Mouse (Mus musculus) heart, embryonic 11.5 days (tissue): ENCODE measurements around the gene Senp2. TPM values are rescaled to one million over a fixed set of nuclear protein-coding genes. Genes with fewer than 3 reads are reported as not detected.

ENCODE experiments used
- ATAC-seq: fragments of 200-750 bp; cut with Nextera tagmentation; replicated peaks from 2 replicates; pipeline ENCODE4 v1.8.0; 2017; ENCODE audit warnings: moderate library complexity; ENCODE audit not compliant: insufficient number of reproducible peaks, low FRiP score, low TSS enrichment
- H3K27ac ChIP-seq: fragments of 300-500 bp; sonication (generic); 2 replicates; pipeline ENCODE4 v1.5.1; 2014; ENCODE audit warnings: mild to moderate bottlenecking, low read depth, low read length
- H3K27me3 ChIP-seq: fragments of 300-500 bp; sonication (generic); 2 replicates; pipeline ENCODE4 v1.6.1; 2014; ENCODE audit warnings: mild to moderate bottlenecking, low read length, mixed read lengths; ENCODE audit not compliant: control insufficient read depth, insufficient read depth
- H3K36me3 ChIP-seq: fragments of 300-500 bp; sonication (generic); 2 replicates; pipeline ENCODE4 v1.6.1; 2014; ENCODE audit warnings: mild to moderate bottlenecking, low read length, moderate library complexity, mixed read lengths; ENCODE audit not compliant: control insufficient read depth, insufficient read depth
- H3K4me1 ChIP-seq: fragments of 300-500 bp; sonication (generic); 2 replicates; pipeline ENCODE4 v1.6.1; 2014; ENCODE audit warnings: low read length; ENCODE audit not compliant: control insufficient read depth, insufficient read depth
- H3K4me2 ChIP-seq: fragments of 300-500 bp; sonication (generic); 2 replicates; pipeline ENCODE4 v1.6.1; 2014; ENCODE audit warnings: mild to moderate bottlenecking, moderate library complexity
- H3K4me3 ChIP-seq: fragments of 300-500 bp; sonication (generic); 2 replicates; pipeline ENCODE4 v1.5.1; 2014; ENCODE audit warnings: low read depth, low read length
- H3K9ac ChIP-seq: fragments of 300-500 bp; sonication (generic); 2 replicates; pipeline ENCODE4 v1.6.1; 2014; ENCODE audit warnings: mild to moderate bottlenecking, low read depth, low read length, moderate library complexity
- H3K9me3 ChIP-seq: fragments of 300-500 bp; sonication (generic); replicated peaks from 2 replicates; pipeline ENCODE4 v1.6.1; 2016; ENCODE audit warnings: low read length; ENCODE audit not compliant: control insufficient read depth
- WGBS: fragments of 180-500 bp; shearing (Covaris S2); extraction: QIAGEN DNeasy Blood & Tissue Kit; methylation state at CpG from one replicate; pipeline ENCODE4 v1.1.7; 2014; ENCODE audit not compliant: insufficient replicate concordance; 5-methylcytosine and 5-hydroxymethylcytosine counted together
- polyA plus RNA-seq: library from polyadenylated mRNA; unstranded; fragments of >200 nt; fragmentation: Nextera tagmentation; extraction: Ambion mirVana; gene quantifications from 2 replicates; pipeline ENCODE4 v1.2.1, GENCODE M21; 2014

The Senp2 gene
- polyA plus RNA-seq, 1 experiment from 2014 or later: 39.7 TPM

DNA sequence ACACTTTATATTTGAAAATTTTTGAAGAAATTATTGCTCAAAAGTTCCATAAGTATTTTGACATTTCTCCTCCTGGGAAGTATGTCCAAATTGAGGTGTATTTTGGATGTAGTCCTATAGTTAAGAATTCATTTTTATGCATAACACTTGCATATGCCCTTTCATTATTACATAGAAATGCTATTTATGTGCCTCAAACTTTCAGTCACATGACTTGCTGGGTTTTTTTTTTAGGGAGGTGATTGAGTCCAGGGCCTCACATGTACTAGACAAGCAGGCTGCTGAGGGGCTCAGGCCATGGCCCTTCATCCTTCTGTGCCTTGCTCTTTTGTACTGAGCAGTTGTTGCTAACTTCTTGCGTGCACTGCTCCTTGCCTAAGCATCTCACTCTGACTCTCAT lies 30.7 kb downstream of the Senp2 start:
- WGBS: 90% methylated on average over 1 of the region's 1 CpGs
- no peak overlapping the region for H3K4me3 ChIP-seq
- H3K27ac ChIP-seq: no peak overlapping the region
- H3K36me3 ChIP-seq: peaks cover 14% of the 10 kb centered on the region
- no peak overlapping the region for H3K4me2 ChIP-seq
- H3K4me1 ChIP-seq: no peaks in the 10 kb centered on the region
- no peaks in the 10 kb centered on the region for H3K27me3 ChIP-seq
- H3K9ac ChIP-seq: no peak overlapping the region
- no peak for ATAC-seq
- no peaks in the 10 kb centered on the region for H3K9me3 ChIP-seq

DNA sequence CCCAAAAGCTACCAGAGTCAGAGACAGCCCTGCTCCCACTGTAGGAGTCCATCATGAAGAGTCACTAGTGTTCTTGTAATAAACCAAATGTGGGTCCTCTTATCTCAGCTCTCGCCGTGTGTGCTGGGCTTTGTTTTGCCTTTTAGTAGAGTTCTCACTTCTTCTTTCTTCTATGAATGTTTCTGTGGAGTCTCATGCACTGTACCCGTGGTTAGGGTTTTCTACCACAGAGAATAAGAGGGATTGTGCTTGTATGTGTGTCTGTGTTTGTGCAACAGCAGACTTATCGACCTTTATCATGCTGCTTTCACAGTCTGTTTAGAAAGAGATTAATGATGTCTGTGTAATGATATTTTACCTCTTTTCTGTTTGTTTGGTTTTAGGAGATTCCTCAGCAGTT lies 34.5 kb downstream of the Senp2 start:
- WGBS: 89% methylated on average over 4 of the region's 4 CpGs
- no peaks in the 10 kb centered on the region for H3K4me1 ChIP-seq
- no peak for ATAC-seq
- no peaks in the 10 kb centered on the region for H3K9me3 ChIP-seq
- H3K27ac ChIP-seq: no peak overlapping the region
- no peak overlapping the region for H3K4me2 ChIP-seq
- no peaks in the 10 kb centered on the region for H3K27me3 ChIP-seq
- H3K9ac ChIP-seq: no peak overlapping the region
- peaks cover 12% of the 10 kb centered on the region for H3K36me3 ChIP-seq
- no peak overlapping the region for H3K4me3 ChIP-seq

DNA sequence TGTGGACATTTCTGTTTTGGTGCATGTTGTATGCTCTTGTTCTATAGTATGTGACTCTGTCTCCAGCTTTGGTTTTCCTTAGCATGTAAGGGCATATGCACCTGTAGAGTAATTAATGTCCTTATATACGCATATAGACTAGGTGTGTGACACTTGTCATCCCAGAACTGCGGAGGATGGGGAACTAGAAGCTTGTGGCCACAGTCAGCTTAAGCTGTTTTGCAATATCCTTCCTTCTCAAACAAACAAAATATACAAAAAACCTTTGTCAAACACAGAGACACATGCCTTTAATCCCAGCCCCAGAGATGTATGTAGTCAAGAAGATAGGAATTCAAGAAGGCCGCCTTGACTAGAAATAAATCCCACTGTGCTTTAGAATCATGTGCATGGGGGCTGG lies 36.6 kb downstream of the Senp2 start:
- Histone ChIP-seq H3K27me3 (no peaks in the 10 kb centered on the region), H3K4me1 (no peaks in the 10 kb centered on the region), H3K36me3 (peaks cover 12% of the 10 kb centered on the region), H3K27ac (no peak overlapping the region), H3K4me2 (no peak overlapping the region), H3K9me3 (no peaks in the 10 kb centered on the region), H3K9ac (no peak overlapping the region), H3K4me3 (no peak overlapping the region)
- ATAC-seq: no peak
- 96% methylated on average over 3 of the region's 3 CpGs for WGBS

DNA sequence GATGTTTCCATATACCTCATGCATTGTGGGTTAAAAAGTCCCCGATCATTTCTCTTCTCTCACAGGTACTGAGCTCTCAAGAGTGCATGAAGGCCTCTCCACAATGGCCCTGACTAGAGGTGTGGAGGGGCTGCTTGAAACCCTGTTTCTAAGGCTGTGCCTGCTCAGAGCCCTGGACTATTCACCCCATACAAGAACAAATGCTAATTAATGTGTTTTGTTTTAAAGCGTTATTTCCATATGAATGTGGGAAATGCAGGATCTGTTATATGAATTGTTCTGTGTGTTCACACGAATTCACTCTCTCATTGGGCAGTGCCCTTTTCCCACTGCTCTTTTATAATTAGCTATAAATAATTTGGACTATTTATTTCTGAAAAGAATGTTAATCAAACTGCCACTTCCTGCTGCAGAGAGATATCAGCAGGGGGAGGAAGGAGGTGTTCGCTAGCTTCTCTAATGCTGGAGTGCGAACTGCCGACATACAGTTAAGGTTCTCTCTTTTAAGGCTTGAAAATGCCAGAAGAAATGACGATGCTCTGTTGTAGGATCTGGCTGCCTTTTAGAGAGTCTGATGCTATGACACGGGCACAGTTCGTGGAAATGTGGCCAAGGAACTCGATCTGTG lies 37.6 kb downstream of the Senp2 start:
- Histone ChIP-seq H3K4me1 (no peaks in the 10 kb centered on the region), H3K27ac (no peak overlapping the region), H3K9ac (no peak overlapping the region), H3K4me2 (no peak overlapping the region), H3K27me3 (no peaks in the 10 kb centered on the region), H3K36me3 (peaks cover 12% of the 10 kb centered on the region), H3K4me3 (no peak overlapping the region), H3K9me3 (no peaks in the 10 kb centered on the region)
- ATAC-seq: no peak
- 90% methylated on average over 10 of the region's 10 CpGs for WGBS

DNA sequence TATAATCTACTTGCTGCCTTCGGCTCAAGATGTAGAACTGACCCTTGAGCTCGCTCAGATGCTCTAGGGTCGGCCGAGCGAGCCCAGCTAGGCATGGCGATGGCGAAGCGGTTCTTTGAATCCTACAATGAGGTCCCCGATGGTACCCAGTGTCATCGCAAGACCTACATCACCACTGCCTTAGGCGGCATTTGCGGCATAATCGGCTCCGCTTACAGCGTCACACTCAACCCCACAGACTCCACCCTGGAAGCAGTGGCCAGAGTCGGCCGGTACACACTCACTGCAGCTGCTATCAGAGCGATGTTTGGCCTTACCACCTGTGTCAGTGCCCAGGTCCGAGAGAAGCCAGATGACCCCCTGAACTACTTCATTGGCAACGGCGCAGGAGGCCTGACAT lies 44.1 kb downstream of the Senp2 start:
- Histone ChIP-seq H3K27me3 (no peaks in the 10 kb centered on the region), H3K4me1 (no peaks in the 10 kb centered on the region), H3K36me3 (no peaks in the 10 kb centered on the region; the same call in 1 of the 2 replicates), H3K4me3 (no peak overlapping the region), H3K4me2 (no peak overlapping the region), H3K9ac (no peak overlapping the region), H3K9me3 (no peaks in the 10 kb centered on the region), H3K27ac (no peak overlapping the region)
- no peak for ATAC-seq
- WGBS: 94% methylated on average over 21 of the region's 21 CpGs

DNA sequence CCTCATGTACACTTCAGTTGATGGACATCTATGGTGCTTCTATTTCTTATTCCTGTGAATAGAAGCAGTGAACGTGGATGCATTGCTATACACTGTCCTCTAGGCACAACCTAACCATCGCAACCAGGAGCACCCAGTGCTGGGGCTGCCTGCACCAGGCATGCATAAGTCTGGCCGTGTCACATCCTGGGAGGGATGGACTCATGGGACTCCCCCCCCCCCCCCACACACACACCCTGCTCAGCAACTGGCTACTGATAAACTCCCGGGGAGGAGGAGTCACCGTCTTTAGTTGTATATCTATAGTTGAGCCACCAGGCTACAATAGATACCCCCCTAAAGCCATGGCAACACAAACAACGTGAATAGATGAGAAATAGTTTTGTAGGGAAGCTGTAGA lies 48.2 kb downstream of the Senp2 start:
- Histone ChIP-seq H3K9ac (no peak overlapping the region), H3K27me3 (no peaks in the 10 kb centered on the region), H3K4me3 (no peak overlapping the region), H3K36me3 (peaks cover 26% of the 10 kb centered on the region), H3K27ac (no peak overlapping the region), H3K4me2 (no peak overlapping the region), H3K9me3 (no peaks in the 10 kb centered on the region), H3K4me1 (no peaks in the 10 kb centered on the region)
- 65% methylated on average over 6 of the region's 6 CpGs for WGBS
- no peak for ATAC-seq

DNA sequence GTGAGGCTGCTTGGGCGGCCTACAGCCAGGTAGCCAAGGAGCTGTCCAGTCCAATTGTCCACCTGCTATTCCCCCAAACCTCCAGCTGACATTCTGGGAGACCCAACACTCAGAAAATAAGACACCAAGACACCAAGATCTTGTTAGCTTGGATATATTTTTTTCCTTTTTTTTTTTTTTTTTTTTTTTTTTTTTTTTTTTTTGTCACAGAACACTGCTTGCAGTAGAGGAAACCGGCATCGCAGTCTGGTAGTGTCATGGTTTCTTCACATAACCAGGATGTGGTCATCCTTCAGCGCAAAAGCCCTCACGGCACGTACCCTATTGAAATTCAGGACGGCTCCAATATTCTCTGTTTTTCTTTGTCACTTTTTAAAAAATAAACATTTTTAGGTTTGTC lies 49.6 kb downstream of the Senp2 start:
- Histone ChIP-seq H3K27ac (no peak overlapping the region), H3K27me3 (no peaks in the 10 kb centered on the region), H3K36me3 (peaks cover 28% of the 10 kb centered on the region), H3K4me1 (no peaks in the 10 kb centered on the region), H3K4me3 (no peak overlapping the region), H3K4me2 (no peak overlapping the region), H3K9me3 (no peaks in the 10 kb centered on the region), H3K9ac (no peak overlapping the region)
- 92% methylated on average over 7 of the region's 7 CpGs for WGBS
- no peak for ATAC-seq

DNA sequence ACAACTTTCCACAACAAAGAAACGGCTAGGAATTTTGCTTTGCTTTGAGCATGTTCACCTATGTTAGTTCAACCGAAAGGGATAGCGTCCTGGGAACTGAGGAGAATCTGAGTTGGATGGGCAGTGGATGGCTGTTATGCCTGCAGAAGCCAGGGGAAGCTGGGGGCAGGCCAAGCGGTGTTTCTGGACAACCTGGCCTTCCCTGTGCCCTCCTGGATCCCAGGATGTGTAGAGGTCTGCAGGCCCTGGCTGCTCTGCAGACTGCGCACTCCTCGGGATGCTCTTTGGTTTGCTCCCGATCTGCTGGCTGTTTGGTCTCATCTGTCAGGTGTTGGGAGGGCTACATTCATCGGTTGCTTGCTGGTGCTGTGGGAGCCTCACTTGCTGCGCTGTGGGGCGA lies 51.1 kb downstream of the Senp2 start:
- Histone ChIP-seq H3K4me3 (no peak overlapping the region), H3K4me1 (no peaks in the 10 kb centered on the region), H3K9ac (no peak overlapping the region), H3K27ac (no peak overlapping the region), H3K4me2 (no peak overlapping the region), H3K36me3 (peaks cover 34% of the 10 kb centered on the region), H3K27me3 (no peaks in the 10 kb centered on the region), H3K9me3 (no peaks in the 10 kb centered on the region)
- no peak for ATAC-seq
- 88% methylated on average over 10 of the region's 10 CpGs for WGBS

DNA sequence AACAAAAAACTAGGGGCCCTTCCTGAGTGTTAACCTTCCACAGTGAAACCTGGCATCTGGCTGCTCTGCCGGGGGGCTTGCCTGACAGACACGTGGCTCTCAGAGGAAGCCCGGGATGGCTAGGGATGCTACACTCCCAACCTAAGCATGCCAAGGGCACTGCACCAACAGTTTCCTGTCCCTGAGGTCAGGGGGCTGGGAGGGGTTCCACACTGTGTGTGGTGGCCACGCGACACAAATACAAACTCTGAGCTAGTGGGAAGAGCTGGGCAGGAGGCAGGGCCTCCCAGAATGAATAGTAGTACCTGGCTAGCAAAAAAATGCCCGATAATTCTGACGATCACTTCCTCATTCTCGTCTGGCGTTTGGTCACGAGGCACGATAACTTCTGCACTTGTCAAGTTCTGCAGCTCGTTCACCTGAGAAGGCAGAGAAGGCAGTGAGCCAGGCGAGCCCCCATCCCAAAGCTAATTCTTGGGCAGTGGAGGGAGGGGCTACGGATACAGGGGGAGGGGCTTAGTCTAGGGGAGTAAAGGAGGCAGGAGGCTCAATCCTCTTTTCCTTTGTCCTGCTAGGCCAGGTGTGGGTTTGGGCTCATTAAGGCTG lies 52.4 kb downstream of the Senp2 start:
- H3K4me3 ChIP-seq: no peak overlapping the region
- ATAC-seq: no peak
- no peaks in the 10 kb centered on the region for H3K4me1 ChIP-seq
- no peaks in the 10 kb centered on the region for H3K9me3 ChIP-seq
- no peak overlapping the region for H3K27ac ChIP-seq
- H3K27me3 ChIP-seq: no peaks in the 10 kb centered on the region
- WGBS: 76% methylated on average over 14 of the region's 14 CpGs
- H3K9ac ChIP-seq: no peak overlapping the region
- no peak overlapping the region for H3K4me2 ChIP-seq
- peaks cover 42% of the 10 kb centered on the region for H3K36me3 ChIP-seq
